Mouse (Mus musculus): ENCODE data around the gene Gli3.
A peak's percentile ranks its signal among the peaks of the same experiment; 100 is the strongest.

Gene Gli3

GRCm38 (mm10) chr13:15660502-15660901 is 197.5 kb downstream of the Gli3 start:
- no peak for DNase-seq (ENCODE audit: low spot score in 2 of 2)

GRCm38 (mm10) chr13:15662375-15662774 is 199.3 kb downstream of the Gli3 start:
- DNase-seq (ENCODE audit: low spot score in 2 of 2) = no peak

GRCm38 (mm10) chr13:15664580-15665201 is 201.7 kb downstream of the Gli3 start:
- no peak for DNase-seq (ENCODE audit: low spot score in 2 of 2)

DNA sequence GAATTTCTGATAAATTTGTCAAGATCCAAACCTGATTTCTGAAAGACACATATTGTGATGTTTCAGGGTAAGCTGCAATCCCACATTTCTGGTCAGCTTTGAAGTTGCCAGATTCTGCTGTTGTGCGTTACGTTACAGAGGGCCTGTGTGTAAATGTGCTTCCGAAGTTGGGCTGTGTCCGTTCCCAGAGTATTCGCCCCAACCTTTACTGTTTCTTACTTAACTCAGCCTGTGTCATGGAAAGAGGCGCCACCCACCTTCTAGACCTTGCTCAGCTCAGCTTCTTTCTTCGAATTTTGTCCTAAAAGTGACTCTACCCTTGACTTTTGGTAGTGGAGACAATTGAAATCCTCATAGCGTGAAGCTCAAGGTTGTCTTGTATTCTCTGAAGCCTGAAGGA is 202.5 kb downstream of the Gli3 start:
- no peak for DNase-seq (ENCODE audit: low spot score in 2 of 2)

DNA sequence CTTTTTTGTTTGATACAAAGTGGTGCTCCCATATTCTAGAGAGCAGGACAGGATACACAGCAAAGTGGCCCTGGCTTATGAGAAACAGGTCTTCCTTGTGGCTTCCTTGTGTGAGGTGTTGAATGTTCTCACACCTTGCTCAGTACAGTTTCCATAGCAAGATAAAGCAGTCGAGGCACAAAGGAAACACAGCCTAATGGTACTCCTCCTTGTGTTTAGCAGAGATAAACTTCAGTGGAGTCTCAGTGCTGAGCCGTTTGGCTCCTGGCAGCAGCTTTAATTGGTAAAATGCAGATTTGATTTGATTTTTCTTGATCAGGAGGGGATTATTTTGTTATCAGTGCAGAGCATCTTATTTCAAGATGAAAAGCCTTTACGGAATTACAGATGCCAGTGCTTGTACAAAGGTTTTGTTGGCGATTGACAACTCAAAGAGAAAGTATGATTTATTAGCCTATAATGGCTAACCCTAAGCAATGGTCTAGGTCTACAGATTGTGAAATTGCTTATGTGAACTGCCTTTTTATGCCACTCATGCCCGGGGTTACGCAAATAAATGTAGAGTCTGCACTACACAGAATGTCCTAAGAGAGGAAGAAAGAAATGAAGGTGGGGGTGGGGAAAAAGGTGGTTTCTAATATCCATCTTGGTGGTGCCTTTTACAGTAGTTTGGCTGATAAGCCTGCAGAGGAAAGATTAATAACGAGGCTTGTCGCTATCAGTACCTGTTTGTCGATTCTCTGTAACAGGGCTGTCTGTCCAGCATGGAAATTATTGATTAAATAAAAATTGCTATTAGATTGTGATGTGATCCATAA is 207.3 kb downstream of the Gli3 start:
- no peak for DNase-seq (ENCODE audit: low spot score in 2 of 2)

GRCm38 (mm10) chr13:15670962-15671313 is 207.9 kb downstream of the Gli3 start:
- no peak for DNase-seq (ENCODE audit: low spot score in 2 of 2)

DNA sequence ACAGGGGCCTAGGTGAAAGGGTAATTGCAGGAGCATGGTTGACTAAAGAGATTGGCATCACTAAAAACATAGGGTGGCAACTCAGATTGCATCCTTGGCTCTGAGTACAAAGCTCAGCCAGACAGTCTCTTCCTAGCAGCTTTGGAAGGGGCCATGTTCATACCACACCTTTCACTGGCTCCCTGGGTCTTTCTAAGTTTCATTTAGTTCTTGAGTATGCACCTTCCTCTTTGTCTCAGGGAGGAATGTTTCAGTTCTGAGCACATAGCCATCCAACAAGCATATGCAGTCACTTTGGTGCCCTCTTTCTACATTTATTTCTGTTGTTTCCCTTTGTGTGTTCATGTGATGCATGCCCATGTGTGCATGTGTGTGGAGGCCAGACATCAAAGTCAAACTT is 212.4 kb downstream of the Gli3 start:
- DNase-seq (ENCODE audit: low spot score in 2 of 2) = no peak

GRCm38 (mm10) chr13:15677106-15677760 is 214.2 kb downstream of the Gli3 start:
- DNase-seq (ENCODE audit: low spot score in 2 of 2) = no peak

DNA sequence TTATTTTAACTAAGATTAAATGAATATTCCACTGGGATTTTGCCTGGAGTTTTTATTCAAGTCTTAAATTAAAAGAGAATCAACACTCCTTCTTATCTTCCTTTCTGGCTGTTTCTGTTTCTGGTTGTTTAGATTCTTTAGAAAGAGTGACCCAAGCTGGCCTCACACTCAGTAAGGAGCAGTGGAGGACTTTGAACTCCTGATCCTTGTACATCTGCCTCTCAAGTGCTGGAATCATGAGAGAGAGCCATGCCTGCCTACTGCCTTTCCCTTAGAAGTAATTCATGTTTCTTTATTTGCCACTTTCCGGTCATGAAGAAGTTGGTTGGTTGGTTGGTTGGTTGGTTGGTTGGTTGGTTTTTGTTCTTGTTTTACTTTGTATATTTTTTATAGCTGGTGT is 218.5 kb downstream of the Gli3 start:
- DNase-seq (ENCODE audit: low spot score in 2 of 2) = no peak

GRCm38 (mm10) chr13:15683006-15683405 is 220.0 kb downstream of the Gli3 start:
- no peak for DNase-seq (ENCODE audit: low spot score in 2 of 2)

DNA sequence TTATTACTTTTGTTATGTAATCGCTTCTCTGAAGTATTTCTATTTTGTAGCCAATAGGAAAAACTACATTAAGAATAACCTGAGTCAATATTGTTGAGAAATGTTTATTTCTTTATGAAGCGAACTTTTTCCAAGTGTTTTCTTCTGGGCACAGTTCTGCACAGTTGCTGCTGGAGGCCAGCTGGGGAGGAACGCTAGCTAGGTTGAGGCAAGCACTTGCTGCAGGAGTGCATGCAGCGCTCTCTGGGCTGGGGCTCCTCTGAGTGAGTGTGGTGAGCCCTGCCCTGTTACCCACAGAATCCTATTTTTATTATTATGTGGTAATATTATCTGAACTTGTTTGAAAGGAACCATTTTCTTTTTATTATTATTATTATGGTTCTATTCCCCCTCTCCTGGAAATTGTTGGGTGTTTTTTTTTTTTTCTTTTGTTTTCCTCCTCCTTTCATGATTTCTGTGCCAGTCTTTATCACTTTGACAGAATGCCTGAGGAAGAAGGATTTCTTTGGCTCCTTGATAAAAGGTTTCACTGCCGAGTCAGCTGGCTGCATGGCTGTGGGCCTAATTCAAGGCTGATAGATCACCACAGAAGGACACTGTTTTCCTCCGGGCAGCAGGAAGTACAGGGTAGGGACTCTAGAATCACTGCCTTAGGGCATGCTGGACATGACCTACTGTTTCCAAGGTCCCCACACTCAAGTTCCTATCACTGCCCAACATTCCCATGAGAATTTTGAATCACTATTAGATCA is 225.2 kb downstream of the Gli3 start:
- no peak for DNase-seq (ENCODE audit: low spot score in 2 of 2)

DNA sequence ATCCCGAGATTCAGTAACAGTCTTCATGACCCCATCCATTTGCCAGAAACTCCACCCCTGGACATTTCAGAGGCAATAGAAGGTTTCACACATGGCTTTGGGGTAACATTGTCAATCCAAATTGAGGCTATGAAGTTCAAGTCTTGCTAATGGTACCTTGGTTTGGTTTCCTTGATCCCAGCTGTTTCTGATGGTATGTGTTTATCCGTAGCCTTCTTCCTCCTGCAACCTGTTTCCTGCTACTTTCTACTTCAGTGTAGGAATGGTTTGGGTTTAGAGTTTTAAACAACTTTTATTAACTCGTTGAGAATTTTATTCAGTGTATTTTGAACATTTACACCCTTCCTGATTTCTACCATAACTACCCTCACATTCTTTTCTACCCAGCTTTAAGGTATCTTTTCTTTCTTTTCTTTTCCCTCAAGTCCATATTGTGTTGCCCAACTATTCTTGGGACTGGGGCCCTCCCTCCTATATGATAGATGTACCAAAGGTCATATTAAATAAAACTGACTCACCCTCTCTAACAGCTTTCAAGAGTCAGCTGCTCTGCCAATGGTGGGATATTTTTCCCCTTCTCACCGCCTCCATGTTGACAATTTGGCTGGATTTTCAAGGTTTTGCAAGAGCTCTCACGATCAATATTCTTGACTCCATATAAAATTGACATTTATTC is 225.9 kb downstream of the Gli3 start:
- no peak for DNase-seq (ENCODE audit: low spot score in 2 of 2)

GRCm38 (mm10) chr13:15691751-15692464 is 228.9 kb downstream of the Gli3 start:
- DNase-seq (ENCODE audit: low spot score in 2 of 2) = no peak

DNA sequence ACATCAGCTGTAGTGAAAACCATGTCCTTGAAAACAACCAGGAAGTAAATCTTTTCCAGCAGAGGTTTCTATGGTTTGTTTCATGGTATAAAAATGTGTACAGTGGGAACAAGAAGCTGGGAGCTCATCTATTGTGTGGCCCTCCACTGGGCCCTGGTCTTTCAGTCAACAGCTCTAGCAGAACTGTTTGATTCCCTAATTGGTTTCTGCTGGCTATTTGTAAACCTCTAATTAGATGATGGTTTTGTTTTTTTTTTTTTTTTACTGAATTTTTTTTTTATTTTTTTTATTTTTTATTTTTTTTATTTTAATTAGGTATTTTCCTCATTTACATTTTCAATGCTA is 229.4 kb downstream of the Gli3 start:
- DNase-seq (ENCODE audit: low spot score in 2 of 2) = no peak

- DNase-seq (ENCODE audit: low spot score in 2 of 2) = no peak
Observed at GRCm38 (mm10) chr13:15698284-15698683, 235.2 kb downstream of the Gli3 start.

DNA sequence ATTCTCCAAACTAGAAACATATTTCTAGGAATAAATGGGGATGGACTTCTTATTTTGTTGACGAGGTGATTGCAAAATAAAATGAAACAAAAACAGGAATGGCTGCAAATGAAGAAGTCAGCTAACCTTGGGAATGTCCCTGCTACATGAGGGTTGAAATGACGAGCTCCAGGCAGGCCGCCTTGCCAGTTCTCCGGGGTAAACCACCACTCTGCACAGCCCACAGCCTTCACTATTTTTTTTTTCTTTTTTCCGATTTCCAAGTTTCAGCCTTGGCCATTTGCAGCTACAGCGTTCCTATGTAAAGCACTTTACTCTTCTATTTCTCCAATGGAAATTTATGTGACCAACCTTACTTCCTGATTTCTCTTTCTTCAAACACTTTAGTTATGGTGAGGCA is 236.1 kb downstream of the Gli3 start:
- no peak for DNase-seq (ENCODE audit: low spot score in 2 of 2)

- DNase-seq (ENCODE audit: low spot score in 2 of 2) = no peak
Observed at GRCm38 (mm10) chr13:15704669-15705068, 241.6 kb downstream of the Gli3 start.

DNA sequence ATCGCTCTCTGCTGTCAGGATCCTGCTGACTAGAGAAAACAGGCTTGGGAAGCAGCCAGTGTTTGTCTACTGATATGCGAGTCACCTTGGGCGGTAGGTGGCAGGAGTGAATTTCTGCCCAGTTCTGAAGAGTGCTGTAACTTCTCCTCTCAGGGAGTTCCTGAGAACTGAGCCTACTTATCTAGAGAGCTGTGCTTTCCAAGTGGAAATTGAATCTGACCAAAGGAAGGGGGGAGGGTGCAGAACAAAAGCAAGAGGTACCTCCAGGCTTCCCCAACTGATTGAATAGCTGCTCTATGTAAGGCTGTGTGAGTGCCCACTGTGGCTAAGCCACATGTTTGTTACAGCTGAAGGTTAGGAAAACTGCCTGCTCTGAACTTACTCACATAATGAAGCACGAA is 244.4 kb downstream of the Gli3 start:
- DNase-seq (ENCODE audit: low spot score in 2 of 2) = no peak

DNA sequence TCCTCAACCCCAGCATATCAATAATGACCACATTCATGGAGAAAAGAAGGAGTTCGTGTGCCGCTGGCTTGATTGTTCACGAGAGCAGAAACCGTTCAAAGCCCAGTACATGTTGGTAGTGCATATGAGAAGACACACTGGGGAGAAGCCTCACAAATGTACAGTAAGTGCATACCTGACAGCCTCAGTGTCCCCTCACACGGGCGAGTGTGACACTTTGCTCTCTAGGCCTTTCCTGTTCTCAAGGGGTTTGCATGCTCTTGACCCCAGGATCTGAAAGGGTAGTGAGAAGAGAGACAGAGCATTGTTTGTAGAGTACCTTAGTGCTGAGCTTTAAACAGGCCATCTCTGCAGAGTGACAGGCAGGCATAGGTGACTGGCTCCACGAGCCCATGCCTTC is 250.5 kb downstream of the Gli3 start:
- DNase-seq (ENCODE audit: low spot score in 2 of 2) = no peak

DNA sequence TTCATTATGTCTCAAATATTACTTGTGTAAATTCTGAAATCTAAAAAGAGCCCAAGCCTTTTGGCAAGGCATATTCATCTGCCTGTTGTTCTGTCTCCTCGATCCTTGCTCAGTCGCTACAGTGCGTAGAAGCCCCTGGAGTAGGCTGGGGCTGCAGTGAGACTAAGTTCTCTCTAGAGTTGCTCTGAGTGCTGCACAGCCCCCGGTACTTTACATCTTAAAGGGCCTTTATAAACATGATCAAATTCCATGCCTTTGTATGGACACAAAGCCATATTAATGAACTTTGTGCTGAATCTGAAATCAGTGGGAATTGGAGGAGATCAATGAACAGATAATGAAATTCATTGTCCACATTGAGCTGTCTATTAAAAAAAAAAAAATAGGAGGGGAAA is 251.3 kb downstream of the Gli3 start:
- no peak for DNase-seq (ENCODE audit: low spot score in 2 of 2)

- DNase-seq (ENCODE audit: low spot score in 2 of 2) = peak in 1 of 2 experiments; percentile 43
Observed at GRCm38 (mm10) chr13:15714726-15715437, 251.8 kb downstream of the Gli3 start.

All from cerebellum, postnatal 4 days (tissue).